Mouse (Mus musculus) left cerebral cortex, postnatal 36 days (tissue): ENCODE measurements around the gene Atp6v1g2. TPM values are rescaled to one million over a fixed set of nuclear protein-coding genes. Genes with fewer than 3 reads are reported as not detected.

Source experiments
- DNase-seq, 2 experiments: peaks; one replicate each; pipeline ENCODE4 v3.0.0; 2021 to 2022; ENCODE audit warnings: low spot score in 2 of 2, mixed read lengths in 1 of 2
- intact Hi-C: fragments of 180-260 bp; cut with DNase I; formaldehyde crosslinking; loops from one replicate; pipeline ENCODE4 v1.15.1; 2025
- total RNA-seq, 2 experiments: library from RNA; stranded (reverse); gene quantifications; 2 replicates each; pipeline ENCODE4 v1.2.3; 2021

Atp6v1g2 gene
- total RNA-seq, 2 experiments from 2014 or later: 514 to 593 TPM

- intact Hi-C loops: loop anchor here (5.0 to 10.0 kb wide), 5 partner anchors 38 to 643 kb away; partner anchors contain the start of genes C2, Csnk2b, Ehmt2 and Gpank1
- DNase-seq: no peak
These were observed 1.4 kb downstream of the Atp6v1g2 start for GRCm38 (mm10) chr17:35234903-35235302.

- DNase-seq: peak; percentile 89 to 91
- intact Hi-C loops: loop anchor here (2.0 to 10.0 kb wide), 5 partner anchors 71 to 644 kb away; partner anchors contain the start of genes C2, Csnk2b, Ehmt2 and Gpank1
These were observed 2.3 kb downstream of the Atp6v1g2 start, which contains the start of gene Nfkbil1 for GRCm38 (mm10) chr17:35235614-35236389. Nfkbil1 (minus strand) TSS chr17:35235792.

- intact Hi-C loops: loop anchor here (2.0 to 10.0 kb wide), 5 partner anchors 72 to 644 kb away; partner anchors contain the start of genes C2, Csnk2b, Ehmt2 and Gpank1
- peak; percentile 99 for DNase-seq
These were observed 2.9 kb downstream of the Atp6v1g2 start for GRCm38 (mm10) chr17:35236390-35236746.

- DNase-seq: no peak
- intact Hi-C loops: loop anchor here (2.0 to 10.0 kb wide), 5 partner anchors 72 to 645 kb away; partner anchors contain the start of genes C2, Csnk2b, Ehmt2 and Gpank1
These were observed 3.5 kb downstream of the Atp6v1g2 start for GRCm38 (mm10) chr17:35236996-35237395.

GRCm38 (mm10) chr17:35237504-35237903 is 4.0 kb downstream of the Atp6v1g2 start:
- intact Hi-C loops: loop anchor here (2.0 to 10.0 kb wide), 5 partner anchors 73 to 645 kb away; partner anchors contain the start of genes C2, Csnk2b, Ehmt2 and Gpank1
- no peak for DNase-seq

GRCm38 (mm10) chr17:35239700-35240099 is 6.2 kb downstream of the Atp6v1g2 start:
- intact Hi-C loops: loop anchor here (5.0 to 10.0 kb wide), 5 partner anchors 117 to 647 kb away; partner anchors contain the start of genes C2, Csnk2b, Dxo and Ehmt2
- DNase-seq: no peak

GRCm38 (mm10) chr17:35240384-35241304 is 7.2 kb downstream of the Atp6v1g2 start:
- DNase-seq: no peak

GRCm38 (mm10) chr17:35241305-35242014 is 8.0 kb downstream of the Atp6v1g2 start, which contains the start of gene Ddx39b:
Ddx39b (plus strand) TSS chr17:35241746.
- intact Hi-C loops: loop anchor here (5.0 kb wide), 1 partner anchor 404 kb away; the partner anchor contains the start of genes Dxo and Stk19

More at GRCm38 (mm10) chr17:35240384-35241304, 7.2 kb downstream of the Atp6v1g2 start:
- intact Hi-C loops: loop anchor here (5.0 kb wide), 1 partner anchor 403 kb away; the partner anchor contains the start of genes Dxo and Stk19

GRCm38 (mm10) chr17:35242015-35242941 is 8.8 kb downstream of the Atp6v1g2 start:
- DNase-seq: peak in 1 of 2 experiments; percentile 43
- intact Hi-C loops: loop anchor here (5.0 kb wide), 1 partner anchor 405 kb away; the partner anchor contains the start of genes Dxo and Stk19

More at GRCm38 (mm10) chr17:35241305-35242014, 8.0 kb downstream of the Atp6v1g2 start, which contains the start of gene Ddx39b:
- DNase-seq: peak; percentile 97 to 98

GRCm38 (mm10) chr17:35243086-35243485 is 9.6 kb downstream of the Atp6v1g2 start:
- DNase-seq: peak; percentile 58 to 65
- intact Hi-C loops: loop anchor here (5.0 kb wide), 1 partner anchor 406 kb away; the partner anchor contains the start of genes Dxo and Stk19

GRCm38 (mm10) chr17:35244999-35245398 is 11.5 kb downstream of the Atp6v1g2 start:
- no peak for DNase-seq
- intact Hi-C loops: loop anchor here (5.0 kb wide), 1 partner anchor 408 kb away; the partner anchor contains the start of genes Dxo and Stk19

- no peak for DNase-seq
- intact Hi-C loops: no loop called here
These were observed 12.5 kb downstream of the Atp6v1g2 start for GRCm38 (mm10) chr17:35245731-35246623.

GRCm38 (mm10) chr17:35247144-35247543 is 13.7 kb downstream of the Atp6v1g2 start:
- DNase-seq: no peak
- intact Hi-C loops: no loop called here

GRCm38 (mm10) chr17:35248986-35249385 is 15.5 kb downstream of the Atp6v1g2 start:
- intact Hi-C loops: no loop called here
- no peak for DNase-seq

- DNase-seq: no peak
- intact Hi-C loops: no loop called here
These were observed 16.2 kb downstream of the Atp6v1g2 start for GRCm38 (mm10) chr17:35249451-35250197.
